Mouse (Mus musculus) bone marrow, adult 2 months (tissue): Measurements from ENCODE around the gene Zkscan4.

ENCODE experiments used
- CTCF ChIP-seq: fragments of 200-500 bp; IDR thresholded peaks from 2 replicates; pipeline ENCODE4 v1.5.1; 2011; ENCODE audit warnings: low read length, control low read depth; ENCODE audit not compliant: control insufficient read depth, insufficient read depth
- POLR2A ChIP-seq: fragments of 200-500 bp; IDR thresholded peaks from 2 replicates; pipeline ENCODE4 v1.6.1; 2011; ENCODE audit warnings: low read depth, mild to moderate bottlenecking, control low read depth, low read length, borderline replicate concordance; ENCODE audit not compliant: control insufficient read depth

DNA sequence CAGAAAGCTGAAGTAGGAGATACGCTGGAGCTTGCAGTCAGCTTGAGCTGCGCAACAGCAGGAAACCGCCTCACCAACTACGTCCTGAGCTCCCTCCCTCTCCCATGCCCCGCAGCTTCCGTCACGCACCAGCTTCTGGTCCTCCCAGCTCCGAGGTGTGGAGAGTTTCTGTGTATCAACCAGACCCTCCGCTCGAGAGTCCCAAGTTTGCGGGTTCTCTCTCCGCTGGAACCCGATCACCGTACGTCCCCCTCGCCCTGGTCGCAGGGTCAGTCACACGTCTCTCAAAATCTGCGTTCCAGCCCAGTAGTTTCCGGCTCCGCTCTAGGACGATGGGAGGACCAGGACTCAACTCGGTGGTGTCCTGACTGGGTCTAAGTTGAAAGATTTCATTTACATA lies 25.3 kb upstream of the Zkscan4 start, which contains the start of gene Zscan26:
- no peak for TF ChIP-seq CTCF
- TF ChIP-seq POLR2A: peak; percentile 54; the same call in 1 of the 2 replicates
